Mouse (Mus musculus): ENCODE data around the gene Aph1a. TPM values are rescaled to one million over a fixed set of nuclear protein-coding genes. Genes with fewer than 3 reads are reported as not detected.

Gene Aph1a
- polyA plus RNA-seq, 1 experiment = 44.3 TPM

DNA sequence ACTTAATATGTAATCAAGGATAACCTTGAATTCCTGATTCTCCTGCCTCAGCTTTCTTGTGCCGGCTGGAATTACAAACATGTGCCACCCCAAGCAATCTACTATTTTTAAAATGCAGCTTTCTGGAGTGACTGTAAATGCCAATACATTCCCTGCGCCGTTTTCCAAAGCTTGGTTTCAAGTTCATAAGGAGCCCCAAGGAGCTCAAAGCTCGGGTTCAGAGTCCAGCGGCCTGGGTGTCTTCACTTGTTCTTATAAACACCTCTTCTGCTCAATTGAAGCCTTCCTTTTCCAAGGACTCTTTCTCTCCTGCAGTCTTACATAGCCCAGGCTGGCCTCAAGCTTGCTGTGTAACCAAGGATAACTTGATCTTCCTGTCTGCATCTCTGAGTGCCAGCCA, 27.7 kb upstream of the Aph1a start:
- peaks cover 6% of the 10 kb centered on the region for H3K4me1 ChIP-seq (ENCODE audit: control insufficient read depth, insufficient read depth, low read length)
- H3K9ac ChIP-seq (ENCODE audit: low read depth, poor library complexity, severe bottlenecking) = no peak overlapping the region
- TF ChIP-seq POLR2A (IDR thresholded peaks at IDR 0.05; ENCODE audit: insufficient read depth, low read length) (no peak), CTCF (IDR thresholded peaks at IDR 0.05; ENCODE audit: low read depth, low read length) (no peak), EP300 (IDR thresholded peaks at IDR 0.05; ENCODE audit: insufficient read depth, low read depth, low read length) (no peak)
- no peak overlapping the region for H3K4me3 ChIP-seq (ENCODE audit: low read depth, low read length)
- H3K27me3 ChIP-seq (ENCODE audit: control insufficient read depth, insufficient read depth, low read length, poor library complexity, severe bottlenecking) = no peaks in the 10 kb centered on the region
- peaks cover 7% of the 10 kb centered on the region for H3K36me3 ChIP-seq (ENCODE audit: control insufficient read depth, insufficient read depth, low read length, poor library complexity, severe bottlenecking)
- H3K9me3 ChIP-seq (replicated peaks; ENCODE audit: control insufficient read depth, insufficient read depth, low read length, poor library complexity, severe bottlenecking) = no peaks in the 10 kb centered on the region
- no peak overlapping the region for H3K27ac ChIP-seq (ENCODE audit: insufficient read depth, low read length)

DNA sequence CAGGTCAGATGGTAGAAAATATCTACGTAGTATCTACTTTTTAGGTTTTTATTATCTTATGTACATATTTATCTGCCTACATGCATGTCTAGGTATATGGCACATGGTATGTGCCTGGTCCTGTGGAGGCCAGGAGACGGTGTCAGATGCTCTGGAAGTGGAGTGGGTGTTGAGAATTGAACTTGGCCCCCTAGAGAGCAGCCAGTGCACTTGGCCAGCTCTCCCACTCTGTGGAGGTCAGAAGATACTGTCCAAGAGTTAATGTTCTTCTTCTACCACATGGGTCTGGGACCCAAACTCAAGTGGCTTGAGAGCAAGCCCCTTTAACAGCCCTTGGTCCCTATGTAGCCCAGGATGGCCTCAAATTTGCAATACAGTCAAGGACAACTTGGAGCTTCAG, 26.4 kb upstream of the Aph1a start:
- Histone ChIP-seq H3K27me3 (ENCODE audit: control insufficient read depth, insufficient read depth, low read length, poor library complexity, severe bottlenecking) (no peaks in the 10 kb centered on the region), H3K27ac (ENCODE audit: insufficient read depth, low read length) (no peak overlapping the region), H3K9me3 (replicated peaks; ENCODE audit: control insufficient read depth, insufficient read depth, low read length, poor library complexity, severe bottlenecking) (no peaks in the 10 kb centered on the region), H3K4me1 (ENCODE audit: control insufficient read depth, insufficient read depth, low read length) (peaks cover 8% of the 10 kb centered on the region), H3K4me3 (ENCODE audit: low read depth, low read length) (no peak overlapping the region), H3K9ac (ENCODE audit: low read depth, poor library complexity, severe bottlenecking) (no peak overlapping the region), H3K36me3 (ENCODE audit: control insufficient read depth, insufficient read depth, low read length, poor library complexity, severe bottlenecking) (peaks cover 7% of the 10 kb centered on the region)
- TF ChIP-seq CTCF (IDR thresholded peaks at IDR 0.05; ENCODE audit: low read depth, low read length) (no peak), POLR2A (IDR thresholded peaks at IDR 0.05; ENCODE audit: insufficient read depth, low read length) (no peak), EP300 (IDR thresholded peaks at IDR 0.05; ENCODE audit: insufficient read depth, low read depth, low read length) (no peak)

DNA sequence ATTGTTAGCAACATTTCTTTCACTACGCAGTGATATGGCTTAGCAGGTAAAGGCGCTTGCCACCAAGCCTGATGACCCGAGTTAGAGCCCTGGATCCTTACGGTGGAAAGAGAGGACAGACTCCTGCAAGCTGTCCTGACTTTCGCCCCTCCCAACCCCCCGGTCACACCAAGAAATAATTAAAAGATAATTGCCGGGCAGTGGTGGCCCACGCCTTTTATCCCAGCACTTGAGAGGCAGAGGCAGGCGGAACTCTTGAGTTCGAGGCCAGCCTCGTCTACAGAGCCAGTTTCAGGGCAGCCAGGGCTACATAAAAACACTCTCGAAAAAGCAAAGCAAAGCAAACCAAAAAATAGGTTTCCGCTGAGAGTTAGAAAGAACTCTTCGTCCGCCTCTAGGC, 22.8 kb upstream of the Aph1a start:
- TF ChIP-seq CTCF (IDR thresholded peaks at IDR 0.05; ENCODE audit: low read depth, low read length) (no peak), POLR2A (IDR thresholded peaks at IDR 0.05; ENCODE audit: insufficient read depth, low read length) (no peak), EP300 (IDR thresholded peaks at IDR 0.05; ENCODE audit: insufficient read depth, low read depth, low read length) (no peak)
- Histone ChIP-seq H3K9ac (ENCODE audit: low read depth, poor library complexity, severe bottlenecking) (peak overlapping the region; percentile 88), H3K27ac (ENCODE audit: insufficient read depth, low read length) (peak overlapping the region; percentile 28), H3K4me3 (ENCODE audit: low read depth, low read length) (peak overlapping the region; percentile 93), H3K9me3 (replicated peaks; ENCODE audit: control insufficient read depth, insufficient read depth, low read length, poor library complexity, severe bottlenecking) (no peaks in the 10 kb centered on the region), H3K27me3 (ENCODE audit: control insufficient read depth, insufficient read depth, low read length, poor library complexity, severe bottlenecking) (no peaks in the 10 kb centered on the region), H3K4me1 (ENCODE audit: control insufficient read depth, insufficient read depth, low read length) (peaks cover 4% of the 10 kb centered on the region), H3K36me3 (ENCODE audit: control insufficient read depth, insufficient read depth, low read length, poor library complexity, severe bottlenecking) (peaks cover 7% of the 10 kb centered on the region)

DNA sequence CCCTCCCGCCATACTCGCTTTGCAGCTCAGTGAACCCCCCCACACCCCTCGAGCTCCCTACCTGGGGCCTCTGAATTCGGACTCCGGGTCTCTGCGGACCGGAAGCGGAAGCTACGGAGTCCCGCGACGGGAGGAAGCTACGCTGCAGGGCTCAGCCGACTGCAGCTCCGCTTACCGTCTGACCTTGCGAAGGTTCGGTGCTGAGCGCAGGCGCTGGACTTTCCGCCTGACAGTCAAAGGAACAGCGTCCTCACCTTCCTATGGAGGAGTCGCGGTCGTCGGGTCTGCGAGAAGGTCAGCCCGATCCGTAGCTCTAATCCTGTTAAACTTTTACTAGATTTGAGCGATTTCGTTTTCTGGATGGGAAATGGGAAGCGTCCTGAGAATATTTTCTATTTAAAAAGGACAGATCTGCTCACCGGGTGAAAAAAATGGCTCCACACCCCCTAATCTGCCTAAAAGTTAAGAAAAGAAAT, 22.3 kb upstream of the Aph1a start, which contains the start of gene Mrps21:
TSS of gene Mrps21 (minus strand) at position 128 of the 476 bp plus-strand sequence.
- Histone ChIP-seq H3K4me1 (ENCODE audit: control insufficient read depth, insufficient read depth, low read length) (peaks cover 4% of the 10 kb centered on the region), H3K4me3 (ENCODE audit: low read depth, low read length) (peak within 1 kb of the TSS; percentile 93), H3K27me3 (ENCODE audit: control insufficient read depth, insufficient read depth, low read length, poor library complexity, severe bottlenecking) (no peaks in the 10 kb centered on the region), H3K9me3 (replicated peaks; ENCODE audit: control insufficient read depth, insufficient read depth, low read length, poor library complexity, severe bottlenecking) (no peaks in the 10 kb centered on the region), H3K36me3 (ENCODE audit: control insufficient read depth, insufficient read depth, low read length, poor library complexity, severe bottlenecking) (peaks cover 7% of the 10 kb centered on the region), H3K9ac (ENCODE audit: low read depth, poor library complexity, severe bottlenecking) (peak within 1 kb of the TSS; percentile 88), H3K27ac (ENCODE audit: insufficient read depth, low read length) (peak within 1 kb of the TSS; percentile 44)
- no peak for TF ChIP-seq EP300 (IDR thresholded peaks at IDR 0.05; ENCODE audit: insufficient read depth, low read depth, low read length)
- no peak for TF ChIP-seq CTCF (IDR thresholded peaks at IDR 0.05; ENCODE audit: low read depth, low read length)
- peak; percentile 78 for TF ChIP-seq POLR2A (IDR thresholded peaks at IDR 0.05; ENCODE audit: insufficient read depth, low read length)

DNA sequence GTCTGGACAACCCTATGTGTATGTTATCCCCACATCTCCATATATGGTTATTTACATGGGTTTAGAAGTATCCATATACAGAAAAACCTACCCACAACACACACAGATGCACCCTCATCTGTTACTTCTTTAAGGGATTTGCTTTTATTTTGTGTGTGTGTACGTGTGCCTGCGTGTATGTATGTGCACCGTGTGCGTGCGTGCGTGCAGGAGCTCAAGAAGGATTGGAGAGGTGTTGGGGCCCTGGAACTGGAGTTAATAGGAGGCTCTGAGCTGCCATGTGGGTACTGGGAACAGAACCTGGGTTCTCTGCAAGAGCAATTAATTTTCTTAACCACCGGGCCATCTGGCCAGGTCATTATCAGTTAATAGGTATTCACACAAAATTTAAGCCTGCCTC, 21.7 kb upstream of the Aph1a start:
- peak overlapping the region; percentile 60 for H3K4me3 ChIP-seq (ENCODE audit: low read depth, low read length)
- H3K9me3 ChIP-seq (replicated peaks; ENCODE audit: control insufficient read depth, insufficient read depth, low read length, poor library complexity, severe bottlenecking) = no peaks in the 10 kb centered on the region
- H3K4me1 ChIP-seq (ENCODE audit: control insufficient read depth, insufficient read depth, low read length) = peaks cover 4% of the 10 kb centered on the region
- H3K9ac ChIP-seq (ENCODE audit: low read depth, poor library complexity, severe bottlenecking) = peak overlapping the region; percentile 88
- TF ChIP-seq POLR2A (IDR thresholded peaks at IDR 0.05; ENCODE audit: insufficient read depth, low read length) = no peak
- no peak for TF ChIP-seq EP300 (IDR thresholded peaks at IDR 0.05; ENCODE audit: insufficient read depth, low read depth, low read length)
- TF ChIP-seq CTCF (IDR thresholded peaks at IDR 0.05; ENCODE audit: low read depth, low read length) = no peak
- H3K27ac ChIP-seq (ENCODE audit: insufficient read depth, low read length) = no peak overlapping the region
- peaks cover 7% of the 10 kb centered on the region for H3K36me3 ChIP-seq (ENCODE audit: control insufficient read depth, insufficient read depth, low read length, poor library complexity, severe bottlenecking)
- no peaks in the 10 kb centered on the region for H3K27me3 ChIP-seq (ENCODE audit: control insufficient read depth, insufficient read depth, low read length, poor library complexity, severe bottlenecking)

DNA sequence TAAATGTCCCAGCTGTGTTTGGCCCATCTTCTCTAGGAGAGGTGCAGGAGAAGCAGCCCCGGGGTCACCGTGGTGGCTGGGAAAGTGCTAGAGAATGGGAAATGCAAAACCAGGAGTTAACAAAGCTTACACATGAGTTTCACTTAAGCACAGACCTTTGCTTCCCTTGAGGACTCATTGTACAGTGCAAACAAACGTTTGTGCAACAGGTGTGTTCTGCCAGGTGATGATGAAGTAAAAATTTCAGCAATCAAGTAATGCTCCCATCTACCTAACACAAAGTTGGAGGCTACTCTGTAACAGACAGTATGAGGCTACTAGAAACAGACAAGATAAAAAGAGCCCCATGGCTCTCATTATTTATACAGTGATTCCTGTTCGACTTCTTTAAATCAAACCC, 14.7 kb upstream of the Aph1a start:
- TF ChIP-seq CTCF (IDR thresholded peaks at IDR 0.05; ENCODE audit: low read depth, low read length) (no peak), POLR2A (IDR thresholded peaks at IDR 0.05; ENCODE audit: insufficient read depth, low read length) (no peak), EP300 (IDR thresholded peaks at IDR 0.05; ENCODE audit: insufficient read depth, low read depth, low read length) (no peak)
- H3K4me3 ChIP-seq (ENCODE audit: low read depth, low read length) = no peak overlapping the region
- no peaks in the 10 kb centered on the region for H3K27me3 ChIP-seq (ENCODE audit: control insufficient read depth, insufficient read depth, low read length, poor library complexity, severe bottlenecking)
- H3K36me3 ChIP-seq (ENCODE audit: control insufficient read depth, insufficient read depth, low read length, poor library complexity, severe bottlenecking) = no peaks in the 10 kb centered on the region
- H3K4me1 ChIP-seq (ENCODE audit: control insufficient read depth, insufficient read depth, low read length) = no peaks in the 10 kb centered on the region
- no peaks in the 10 kb centered on the region for H3K9me3 ChIP-seq (replicated peaks; ENCODE audit: control insufficient read depth, insufficient read depth, low read length, poor library complexity, severe bottlenecking)
- no peak overlapping the region for H3K27ac ChIP-seq (ENCODE audit: insufficient read depth, low read length)
- no peak overlapping the region for H3K9ac ChIP-seq (ENCODE audit: low read depth, poor library complexity, severe bottlenecking)
